Mouse (Mus musculus) telencephalon, adult 2 months (tissue): ENCODE data around the gene Galp.
"Not testable (repeated sequence)": the region's sequence is repeated elsewhere in the genome, so short reads cannot be mapped to it uniquely, and the experiment has no call there.

ENCODE experiments used
- DNase-seq: peaks from one replicate; pipeline ENCODE4 v3.0.0-alpha.2; 2011; ENCODE audit warnings: low read depth, low spot score

Galp gene

DNA sequence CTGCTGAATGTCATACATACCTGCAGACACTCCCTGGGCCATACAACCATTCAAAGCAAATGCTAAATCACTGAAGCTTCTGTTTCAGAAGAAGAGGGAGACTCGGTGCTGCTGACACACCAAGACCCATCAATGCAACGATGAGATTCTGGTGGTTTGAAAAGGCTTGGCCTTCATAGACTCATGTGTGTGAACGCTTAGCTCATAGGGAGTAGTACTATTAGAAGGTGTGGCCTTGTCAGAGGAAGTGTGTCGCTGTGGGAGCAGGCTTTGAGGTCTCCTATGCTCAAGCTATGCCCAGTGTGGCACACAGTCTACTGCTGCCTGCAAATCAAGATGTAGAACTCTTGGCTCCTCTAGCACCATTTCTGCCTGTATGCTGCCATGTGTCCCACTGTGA, 60.5 kb downstream of the Galp start:
- DNase-seq, result no peak

DNA sequence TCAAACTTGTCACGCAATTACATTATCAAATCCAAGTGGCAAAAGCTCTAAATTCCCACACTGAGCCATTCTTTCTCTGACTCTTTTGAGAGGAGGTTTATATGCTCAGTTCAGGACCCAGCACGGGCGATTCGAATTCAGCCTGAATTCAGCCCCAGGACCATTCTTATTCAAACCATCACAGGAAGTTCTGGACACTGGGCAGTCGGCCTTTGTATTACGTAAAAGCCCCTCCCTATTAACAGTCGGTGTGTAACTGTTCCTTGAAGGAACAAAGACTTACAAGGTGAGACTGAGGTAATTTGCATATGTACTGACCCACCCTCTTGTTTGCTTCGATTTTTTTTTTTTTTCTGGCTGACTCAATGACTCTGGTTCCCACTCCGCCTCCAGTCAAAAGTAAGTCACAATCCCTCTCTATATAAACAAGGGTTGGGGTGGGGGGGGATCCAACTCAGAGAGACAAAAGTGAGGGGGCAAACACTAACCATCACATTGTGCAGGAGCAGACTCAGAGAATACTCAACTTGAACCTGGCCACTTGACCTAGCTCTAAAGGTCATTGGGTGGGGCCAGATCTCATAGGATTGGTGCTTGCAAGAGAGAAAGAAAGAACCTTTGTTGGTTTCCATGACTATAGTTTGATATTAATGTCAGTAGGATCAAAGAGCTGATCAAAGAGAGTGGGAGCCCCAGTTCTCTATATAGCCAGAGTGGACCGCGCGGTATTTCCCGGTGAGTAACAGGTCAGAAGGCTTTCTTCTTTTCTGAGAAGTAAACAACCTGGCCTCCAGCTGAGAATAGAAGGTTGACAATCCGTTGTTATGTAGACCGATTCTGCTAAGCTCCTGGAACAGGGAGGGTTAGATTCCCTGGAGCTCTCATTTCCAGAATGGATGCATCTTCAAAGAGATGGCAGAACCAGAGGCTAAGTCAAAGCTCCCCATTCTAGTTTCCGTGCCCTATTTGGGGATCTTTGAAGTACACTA, 61.6 kb downstream of the Galp start:
- DNase-seq, result no peak

GRCm38 (mm10) chr7:6260004-6260403, 63.1 kb downstream of the Galp start:
- not testable (repeated sequence) for DNase-seq

GRCm38 (mm10) chr7:6262120-6262519, 65.2 kb downstream of the Galp start:
- DNase-seq, result no peak

- DNase-seq, result no peak
Observed at GRCm38 (mm10) chr7:6262984-6263383, 66.1 kb downstream of the Galp start.

DNA sequence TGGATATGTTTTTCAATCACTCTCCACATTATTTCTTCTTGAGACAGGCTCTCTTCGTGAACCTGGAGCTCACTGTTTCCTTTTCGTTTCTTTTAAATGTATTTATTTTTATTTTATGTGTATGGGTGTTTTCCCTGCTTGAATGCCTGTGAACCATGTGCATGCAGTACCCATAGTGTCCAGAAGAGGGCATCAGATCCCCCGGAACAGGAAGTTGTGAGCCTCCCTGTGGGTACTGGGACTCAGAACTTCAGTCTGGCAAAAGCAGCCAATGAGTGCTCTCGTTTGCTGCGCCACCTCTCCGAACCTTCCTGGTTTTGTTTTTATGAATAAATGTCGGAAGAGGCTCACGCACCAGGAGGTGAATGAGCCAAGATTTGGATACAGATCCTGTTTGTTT, 68.8 kb downstream of the Galp start:
- DNase-seq, result no peak
